Mouse (Mus musculus): ENCODE measurements at regions not wholly inside any gene's neighbourhood (a gene's known extent, or its start where the extent isn't known, plus 50 kb on each side); places are given as distances from the start of the nearest gene placed in this dataset.

- peak in 1 of 2 experiments; percentile 74 for DNase-seq (ENCODE audit: inconsistent age in 2 of 2, low spot score in 1 of 2)
Measured at GRCm38 (mm10) chr9:32048941-32049340, 67.0 kb upstream of the Arhgap32 start.

GRCm38 (mm10) chr9:32049546-32049945 lies 66.4 kb upstream of the Arhgap32 start:
- DNase-seq (ENCODE audit: inconsistent age in 2 of 2, low spot score in 1 of 2), result no peak

GRCm38 (mm10) chr9:32053886-32054615 lies 61.9 kb upstream of the Arhgap32 start:
- DNase-seq (ENCODE audit: inconsistent age in 2 of 2, low spot score in 1 of 2), result no peak

GRCm38 (mm10) chr9:32057427-32058115 lies 58.4 kb upstream of the Arhgap32 start:
- DNase-seq (ENCODE audit: inconsistent age in 2 of 2, low spot score in 1 of 2), result peak; percentile 49 to 72

- DNase-seq (ENCODE audit: inconsistent age in 2 of 2, low spot score in 1 of 2), result peak in 1 of 2 experiments; percentile 52
Measured at GRCm38 (mm10) chr9:32062740-32063139, 53.2 kb upstream of the Arhgap32 start.

- DNase-seq (ENCODE audit: inconsistent age in 2 of 2, low spot score in 1 of 2), result peak in 1 of 2 experiments; percentile 82
Measured at GRCm38 (mm10) chr9:32063541-32063940, 52.4 kb upstream of the Arhgap32 start.

GRCm38 (mm10) chr9:32064007-32064550 lies 51.9 kb upstream of the Arhgap32 start:
- no peak for DNase-seq (ENCODE audit: inconsistent age in 2 of 2, low spot score in 1 of 2)

Measured in adrenal gland, adult (tissue).